Mouse (Mus musculus): ENCODE data around the gene Eif2b2.
A peak's percentile ranks its signal among the peaks of the same experiment; 100 is the strongest.

Eif2b2 gene

DNA sequence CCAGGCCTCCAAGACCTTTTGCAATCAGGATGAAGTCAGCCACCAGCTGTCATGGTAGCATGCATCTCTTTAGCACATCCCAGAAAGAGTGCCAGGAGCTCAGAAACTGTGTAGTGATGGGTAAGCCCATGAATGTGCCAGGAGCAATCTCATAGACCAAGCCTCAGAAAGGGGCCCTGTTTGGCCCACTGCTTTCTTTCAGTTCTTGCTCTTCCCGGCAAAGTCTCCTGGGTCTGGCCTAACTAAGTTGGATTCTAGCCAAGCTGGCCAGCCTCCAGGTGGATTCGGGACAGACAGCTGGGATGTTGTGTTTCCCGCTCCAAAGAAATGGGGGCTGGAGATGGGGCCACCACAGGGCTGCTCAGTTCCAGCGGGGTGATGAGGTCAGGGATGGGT lies 24.7 kb upstream of the Eif2b2 start:
- DNase-seq, result no peak

DNA sequence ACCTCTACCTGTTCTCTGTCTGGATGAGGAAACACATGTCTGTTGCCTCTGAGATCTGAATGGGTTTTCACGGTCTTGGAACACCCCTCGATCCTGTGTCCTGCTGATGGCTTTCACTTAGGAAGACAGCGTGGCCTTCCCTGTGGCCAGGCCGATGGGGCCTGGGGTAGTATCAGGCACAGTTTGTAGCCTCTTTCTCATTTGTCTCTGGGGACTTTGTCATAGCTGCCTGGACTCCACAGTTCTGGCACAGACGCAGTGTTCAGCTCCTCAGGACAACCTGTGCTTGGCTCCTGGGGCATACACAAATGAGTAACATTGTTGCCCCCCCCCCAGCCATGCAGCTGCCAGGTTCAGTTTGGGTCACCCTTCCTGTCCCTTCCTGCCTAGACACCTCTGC lies 24.2 kb upstream of the Eif2b2 start:
- DNase-seq, result no peak

DNA sequence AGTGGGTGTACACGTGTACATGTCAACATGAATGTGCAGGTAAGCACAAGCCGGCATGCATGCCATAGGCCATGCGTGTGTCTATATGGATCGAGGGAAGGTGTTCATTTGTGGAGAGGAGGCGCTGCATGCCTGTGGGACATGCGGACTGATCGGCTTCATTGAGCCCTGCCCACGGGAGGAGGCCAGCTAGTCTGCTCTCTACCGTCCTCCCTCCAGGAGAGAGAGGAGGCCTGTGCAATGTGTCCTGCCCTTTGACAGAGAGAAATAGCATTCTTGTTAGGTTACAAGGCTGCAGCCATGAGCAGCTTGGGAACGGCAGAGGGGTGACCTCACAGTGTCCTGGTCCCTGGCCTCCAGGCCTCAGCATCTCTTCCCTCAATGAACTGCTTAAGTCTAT lies 23.1 kb upstream of the Eif2b2 start:
- no peak for DNase-seq

DNA sequence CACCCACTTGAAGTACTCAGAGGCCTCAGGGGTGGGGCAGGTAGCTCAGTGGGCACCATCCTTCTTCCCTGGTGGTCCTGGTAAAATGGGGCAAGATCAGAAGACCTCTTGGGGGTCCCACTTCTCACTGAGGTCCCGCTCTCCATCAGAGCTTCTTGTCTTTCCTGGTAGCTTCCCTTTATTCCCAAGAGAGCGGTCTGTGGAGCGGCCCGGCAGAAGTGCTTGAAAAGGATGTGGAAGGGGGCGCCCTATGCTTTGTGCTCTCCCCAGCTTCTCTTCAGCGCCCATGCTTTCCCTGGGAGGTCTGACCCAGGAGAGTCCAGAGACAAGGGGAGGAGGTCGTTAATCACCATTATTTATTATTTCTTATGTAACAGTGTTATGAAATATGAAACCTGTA lies 21.9 kb upstream of the Eif2b2 start:
- no peak for DNase-seq

DNA sequence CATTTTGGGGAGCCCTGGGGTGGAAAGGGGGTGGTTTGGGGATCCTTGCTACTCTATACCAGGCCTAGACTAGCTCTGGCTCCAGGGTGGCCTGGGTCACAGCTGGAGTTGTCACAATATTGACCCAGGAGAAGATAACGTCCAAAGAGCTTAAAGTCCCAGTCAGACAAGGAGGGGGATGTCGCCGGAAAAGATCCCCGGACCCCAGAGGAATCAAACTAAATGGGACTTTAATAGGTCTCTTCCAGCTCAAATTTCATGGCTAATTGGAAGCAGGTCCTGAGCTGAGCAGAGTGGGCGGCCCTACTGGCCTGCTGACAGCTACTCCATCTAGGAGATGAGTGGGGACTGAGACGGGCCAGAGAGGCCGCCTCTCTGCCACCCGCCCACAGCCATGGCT lies 21.3 kb upstream of the Eif2b2 start:
- no peak for DNase-seq

DNA sequence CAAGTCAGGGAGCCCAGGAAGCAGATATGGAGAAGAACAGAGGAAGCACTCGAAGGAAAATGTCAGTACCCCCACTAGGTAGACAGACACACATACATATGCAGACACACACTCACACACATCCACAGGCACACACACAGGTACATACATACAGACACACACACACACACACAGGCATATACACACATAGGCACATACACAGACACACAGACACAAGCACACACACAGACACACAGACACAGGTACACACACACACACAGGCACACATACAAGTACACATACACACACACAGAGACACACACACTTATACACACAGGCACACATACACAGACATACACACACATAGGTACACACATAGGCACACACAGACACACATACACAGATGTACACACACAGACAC lies 19.3 kb upstream of the Eif2b2 start:
- DNase-seq, result no peak

DNA sequence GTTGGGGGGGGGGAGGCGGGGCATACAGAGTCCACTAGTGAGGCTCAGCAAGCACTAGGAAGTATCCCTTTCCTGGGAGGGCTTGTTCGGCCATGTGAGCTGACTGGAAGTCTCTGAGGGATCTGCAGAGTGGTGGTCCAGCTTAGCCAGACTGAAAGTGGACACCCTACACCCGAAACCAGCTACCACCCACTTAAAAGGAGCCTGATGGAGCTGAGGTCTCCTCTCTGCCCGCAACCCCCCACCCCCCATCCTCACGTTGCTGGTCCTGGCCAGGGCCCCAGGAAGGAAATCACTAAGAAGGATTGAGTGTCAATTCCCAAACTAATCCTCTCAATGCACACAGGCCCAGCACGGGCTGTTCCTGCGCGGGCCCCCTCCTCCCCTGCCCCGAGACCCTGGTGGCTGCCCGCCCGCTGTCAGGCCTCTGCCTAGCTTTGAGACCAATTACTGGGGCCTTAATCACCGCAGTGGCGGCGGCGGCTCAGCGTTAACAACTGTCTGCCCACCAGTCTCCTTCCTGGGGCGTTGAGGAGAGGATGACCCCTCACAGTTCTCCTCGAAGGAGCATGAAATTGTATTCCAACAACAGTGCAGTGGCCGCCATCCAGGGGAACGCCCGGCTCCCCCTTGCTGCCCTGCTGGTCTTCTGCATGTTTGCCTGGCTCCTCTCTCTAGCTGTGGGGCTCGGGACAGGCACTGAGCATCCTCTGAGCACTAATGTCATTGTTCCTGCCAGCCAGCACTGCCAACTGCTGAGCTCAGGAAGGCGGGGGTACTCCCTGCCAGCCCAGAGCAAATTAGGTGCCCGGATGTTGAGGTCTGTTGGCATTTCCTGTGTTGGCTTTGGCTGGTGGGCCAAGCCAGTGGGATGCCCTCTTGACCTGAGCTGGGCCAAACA lies 18.1 kb upstream of the Eif2b2 start:
- peak; percentile 34 for DNase-seq

DNA sequence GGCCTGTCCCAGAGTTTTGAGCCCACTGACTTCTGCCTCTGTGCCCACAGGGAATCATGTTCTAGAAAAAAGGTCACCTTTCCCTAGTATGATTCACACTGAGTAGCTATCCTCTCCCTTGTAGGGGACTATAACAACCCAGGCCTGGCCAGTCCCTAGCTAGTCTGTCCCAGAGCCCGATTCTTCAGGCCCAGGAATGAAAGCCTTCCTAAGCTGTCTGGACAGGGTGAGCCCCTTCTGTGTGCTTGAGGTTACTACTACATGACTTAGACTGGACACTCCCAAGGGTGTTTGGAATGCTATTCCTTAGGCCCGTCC lies 17.5 kb upstream of the Eif2b2 start:
- DNase-seq, result no peak

DNA sequence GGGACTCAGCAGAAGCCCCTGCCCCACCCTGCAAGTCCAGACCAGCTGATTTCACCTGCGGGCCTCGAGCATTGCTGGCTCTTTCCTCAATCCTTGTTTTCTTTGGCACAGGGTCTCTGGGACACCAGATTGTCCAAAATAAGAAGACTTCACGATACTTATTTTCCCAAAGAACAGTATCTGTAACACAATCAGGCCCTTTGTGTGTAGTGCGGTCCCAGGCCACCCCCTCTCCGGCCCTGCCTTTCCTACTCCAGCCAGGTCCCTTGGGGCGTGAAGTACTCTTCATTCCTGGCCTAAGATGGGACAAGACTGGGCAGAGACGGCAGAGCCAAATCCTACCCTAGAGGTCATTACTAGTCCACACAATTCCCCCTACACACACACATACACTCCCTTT lies 17.1 kb upstream of the Eif2b2 start:
- DNase-seq, result no peak

DNA sequence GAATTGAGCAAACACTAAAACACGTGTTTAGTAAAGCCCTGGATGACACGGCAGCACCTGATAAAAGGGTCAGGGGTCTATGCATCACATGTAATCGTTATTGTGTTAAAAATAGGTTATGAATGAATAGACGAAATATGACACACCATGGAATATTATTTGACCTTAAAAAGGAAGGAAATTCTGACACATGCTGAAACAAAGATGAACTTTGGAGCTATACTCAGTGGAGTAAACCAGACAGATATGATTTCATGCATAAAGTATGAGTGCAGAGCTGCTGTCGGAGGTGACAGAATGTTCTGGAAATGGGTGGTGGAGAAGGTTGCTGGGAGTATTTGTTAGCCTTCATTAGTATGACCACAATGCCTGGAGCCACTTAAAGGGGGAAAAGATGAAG lies 15.6 kb upstream of the Eif2b2 start:
- DNase-seq, result no peak

DNA sequence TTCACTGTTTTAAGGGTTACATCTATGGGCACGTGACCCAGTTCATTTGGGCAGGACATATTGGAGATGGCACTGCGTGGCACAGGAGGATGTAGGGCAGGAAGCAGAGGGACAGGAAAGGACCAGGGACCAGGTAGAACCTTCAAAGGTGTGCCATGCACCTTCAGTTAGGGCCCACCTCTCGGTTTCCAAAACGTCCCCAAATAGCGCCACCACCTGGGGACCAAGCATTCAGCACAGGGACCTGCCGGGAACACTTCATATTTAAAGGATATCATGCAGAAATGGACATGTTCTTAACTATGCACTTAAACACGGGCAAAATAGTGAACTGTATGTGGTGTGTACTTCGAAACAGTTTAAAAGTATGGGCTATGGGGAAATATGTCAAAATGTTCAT lies 15.2 kb upstream of the Eif2b2 start:
- DNase-seq, result no peak

DNA sequence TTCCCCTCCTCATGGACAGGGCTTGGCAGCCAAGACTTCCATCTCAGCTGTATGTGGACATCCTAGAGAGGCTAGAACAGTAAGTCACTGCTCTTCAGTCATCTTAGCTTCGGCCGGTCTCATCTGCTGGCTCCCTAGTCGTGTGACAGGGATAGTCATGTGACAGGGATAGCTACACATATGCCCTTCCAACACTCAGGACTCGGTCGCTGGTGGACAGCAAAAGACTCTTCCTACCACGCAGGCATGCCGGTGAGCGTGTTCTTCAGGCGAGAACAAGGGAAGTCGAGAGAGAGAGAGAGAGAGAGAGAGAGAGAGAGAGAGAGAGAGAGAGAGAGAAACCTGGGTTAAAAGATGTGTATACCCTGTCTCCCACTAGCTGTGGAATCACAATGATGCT lies 13.9 kb upstream of the Eif2b2 start:
- DNase-seq, result no peak

DNA sequence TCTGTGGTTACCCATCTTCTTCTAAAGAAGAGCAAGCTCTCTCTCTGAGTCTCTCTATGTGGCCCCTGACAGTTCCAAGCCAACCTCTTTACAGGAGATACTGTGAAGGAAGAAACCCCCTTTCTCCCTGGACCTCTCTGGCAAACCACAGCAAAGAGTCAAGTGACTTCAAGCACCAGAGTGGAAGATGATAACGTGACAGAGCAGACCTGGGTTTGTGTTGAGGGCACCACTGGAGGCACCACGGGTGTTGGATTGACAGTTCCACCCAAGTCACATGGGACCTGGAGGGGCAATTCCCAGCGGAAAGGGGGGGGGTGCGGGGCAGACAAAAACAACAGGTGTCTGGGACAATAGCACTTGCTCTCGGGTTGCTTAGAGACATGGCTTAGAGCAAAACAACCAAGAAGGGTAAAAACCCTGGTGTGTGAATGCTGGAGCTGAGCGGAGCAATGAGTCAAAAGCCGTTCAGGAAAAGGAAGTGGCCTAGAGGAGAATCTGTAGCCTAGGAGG lies 10.5 kb upstream of the Eif2b2 start:
- no peak for DNase-seq

DNA sequence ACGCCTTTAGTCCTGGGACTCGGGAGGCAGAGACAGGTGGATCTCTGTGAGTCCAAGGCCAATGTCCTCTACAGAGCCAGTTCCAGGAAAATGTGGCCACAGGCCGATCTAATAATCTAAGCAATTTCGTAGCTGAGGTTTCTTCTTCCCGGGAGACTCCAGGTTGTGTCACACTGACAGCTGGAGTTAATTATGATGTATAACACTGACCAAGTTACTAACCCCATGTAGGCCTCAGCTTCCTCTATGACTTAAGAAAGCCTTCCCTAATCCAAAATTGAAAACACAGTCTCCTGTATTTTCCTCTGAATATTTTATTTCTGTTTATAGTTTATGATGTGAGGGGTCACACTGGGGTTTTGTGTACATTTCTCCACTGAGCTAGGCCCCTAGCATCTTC lies 4.2 kb upstream of the Eif2b2 start:
- DNase-seq, result no peak

DNA sequence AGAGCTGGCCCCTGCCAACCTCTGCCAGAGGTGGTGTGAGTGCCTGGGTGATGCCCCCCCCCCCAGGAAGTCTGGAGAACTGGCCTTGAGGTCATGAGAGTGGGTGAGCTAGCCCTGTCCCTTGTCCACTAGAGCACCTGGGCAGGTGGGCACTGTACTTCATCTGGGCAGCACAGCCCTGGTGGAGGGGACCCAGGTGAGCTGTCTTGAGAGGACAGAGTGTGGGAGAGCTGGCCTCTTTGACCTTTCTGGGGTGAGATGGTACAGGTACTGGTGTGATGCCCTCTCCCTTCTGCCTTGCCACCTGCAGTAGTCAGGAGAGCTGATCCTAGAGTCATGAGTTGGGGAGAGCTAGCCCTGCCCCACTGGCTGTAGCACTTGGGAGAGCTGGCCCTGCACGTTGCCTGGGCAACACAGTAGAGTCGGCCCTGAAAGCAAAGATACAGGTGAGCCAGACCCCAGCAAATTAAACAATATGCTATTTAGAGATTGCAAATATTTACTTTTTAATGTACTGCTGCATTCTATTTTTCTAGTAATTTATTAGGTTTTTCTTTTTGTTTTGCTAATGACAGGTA lies 1.5 kb upstream of the Eif2b2 start:
- peak; percentile 16 for DNase-seq

DNA sequence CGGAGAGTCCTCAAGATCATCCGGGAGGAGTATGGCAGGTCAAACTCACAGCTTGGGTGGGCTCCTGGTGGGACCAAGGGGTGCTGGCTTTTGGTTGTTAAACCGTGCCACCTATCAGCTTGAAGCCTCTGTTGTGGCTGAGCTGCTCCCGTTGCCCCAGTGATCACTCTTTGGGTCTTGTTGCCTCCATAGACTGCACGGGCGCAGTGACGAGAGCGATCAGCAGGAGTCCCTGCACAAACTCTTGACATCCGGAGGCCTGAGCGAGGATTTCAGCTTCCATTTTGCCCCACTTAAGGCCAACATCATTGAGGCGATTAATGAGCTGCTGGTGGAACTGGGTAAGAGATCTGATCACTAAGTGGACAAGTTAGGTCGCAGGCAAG lies 617 bp downstream of the Eif2b2 start:
- peak; percentile 20 for DNase-seq

DNA sequence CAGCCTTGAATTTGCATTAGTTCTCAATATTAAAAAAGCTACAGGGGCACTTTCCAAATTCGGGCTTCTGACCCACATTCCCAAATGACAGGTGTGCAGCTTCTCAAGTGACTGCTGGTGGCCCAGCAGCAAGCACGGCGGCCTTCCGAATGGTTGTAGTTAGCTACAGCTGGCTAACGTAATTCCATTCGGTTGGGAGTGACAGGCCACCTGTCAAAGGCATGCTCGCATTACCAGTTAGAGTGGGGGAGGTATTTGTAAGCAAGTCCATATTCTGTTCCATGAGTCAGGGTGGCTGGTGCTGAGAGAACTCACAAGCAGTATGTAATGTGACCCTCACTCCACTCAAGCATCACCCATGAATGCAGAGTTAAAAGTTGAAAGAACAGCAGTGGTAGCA lies 7.9 kb downstream of the Eif2b2 start:
- no peak for DNase-seq

DNA sequence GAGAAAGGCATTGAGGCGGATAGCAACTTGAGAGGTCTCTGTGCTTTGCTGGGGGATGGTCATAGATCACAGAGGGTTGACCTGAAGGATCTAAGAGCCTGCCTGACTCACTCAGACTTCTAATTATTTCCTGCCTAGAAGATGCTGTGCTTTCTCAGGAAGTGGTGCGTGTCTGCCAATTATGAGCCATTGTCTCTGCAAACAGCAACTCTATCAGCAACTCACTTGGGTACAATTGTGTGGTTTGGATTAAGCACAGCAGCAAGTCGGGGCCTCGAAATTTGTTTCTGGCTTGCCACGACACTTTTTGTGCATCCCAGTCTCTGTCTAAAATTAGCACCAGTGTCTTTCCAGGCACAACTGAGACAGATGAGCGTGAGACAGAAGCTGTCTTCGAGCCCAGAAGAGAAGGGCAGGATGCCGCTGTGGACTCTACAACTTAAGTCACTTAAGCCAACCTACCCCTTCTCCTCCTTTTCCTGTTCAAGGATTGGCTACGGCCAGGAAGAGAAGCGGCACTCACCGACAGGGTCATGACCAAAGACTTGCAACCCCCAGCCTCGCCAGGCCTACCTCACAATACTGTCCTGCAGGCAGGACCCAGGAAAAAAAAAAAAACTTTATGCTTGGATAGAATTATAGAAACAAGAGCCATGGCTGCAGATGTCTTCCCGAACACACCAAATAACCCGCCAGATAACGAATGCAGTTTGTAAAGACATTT lies 8.8 kb downstream of the Eif2b2 start:
- DNase-seq, result no peak

DNA sequence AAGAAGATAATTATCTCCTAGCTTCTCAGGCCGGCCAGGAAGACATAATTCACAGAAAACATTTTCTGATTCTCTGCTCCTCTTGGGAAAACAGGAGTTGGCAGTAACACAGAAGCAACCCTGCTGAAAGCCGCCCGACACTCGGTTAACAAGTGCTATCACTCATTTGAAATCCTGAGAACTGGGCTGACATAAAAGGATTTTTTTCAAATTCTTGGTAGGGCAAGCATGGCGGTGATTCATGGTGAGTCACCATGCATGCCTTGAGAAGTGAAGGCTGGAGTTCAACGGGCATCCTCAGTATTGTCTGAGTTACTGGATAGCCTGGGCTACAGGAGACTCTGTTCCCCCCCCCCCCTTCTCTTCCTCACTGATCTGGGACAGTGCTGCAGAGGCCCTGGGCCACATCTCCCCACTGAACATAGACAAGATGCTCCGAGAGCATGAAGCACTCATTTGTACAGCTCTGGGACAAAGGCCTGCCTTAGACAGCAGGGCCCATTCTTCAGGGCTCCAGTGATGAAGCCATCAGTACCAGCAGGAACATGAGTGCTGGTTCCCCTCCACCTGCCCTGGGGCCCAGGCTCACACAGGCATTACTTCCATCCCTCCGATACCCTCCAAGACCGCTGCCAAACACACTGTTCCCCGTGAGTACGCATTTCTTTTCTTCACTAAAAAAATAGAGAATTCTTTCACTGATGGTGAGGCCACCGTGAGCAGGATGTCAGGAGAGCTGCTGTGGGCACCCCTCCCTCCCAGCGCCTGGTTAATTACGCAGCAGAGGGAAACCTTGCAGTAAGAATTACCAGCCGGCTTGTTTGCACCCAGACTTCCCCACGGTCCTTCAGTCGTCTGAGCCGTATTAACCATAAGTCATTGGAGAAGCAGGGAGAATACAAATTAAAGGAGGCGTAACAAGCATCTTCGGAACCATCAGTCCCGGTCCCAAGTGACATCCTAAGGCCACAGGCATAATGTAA lies 14.4 kb downstream of the Eif2b2 start:
- no peak for DNase-seq

DNA sequence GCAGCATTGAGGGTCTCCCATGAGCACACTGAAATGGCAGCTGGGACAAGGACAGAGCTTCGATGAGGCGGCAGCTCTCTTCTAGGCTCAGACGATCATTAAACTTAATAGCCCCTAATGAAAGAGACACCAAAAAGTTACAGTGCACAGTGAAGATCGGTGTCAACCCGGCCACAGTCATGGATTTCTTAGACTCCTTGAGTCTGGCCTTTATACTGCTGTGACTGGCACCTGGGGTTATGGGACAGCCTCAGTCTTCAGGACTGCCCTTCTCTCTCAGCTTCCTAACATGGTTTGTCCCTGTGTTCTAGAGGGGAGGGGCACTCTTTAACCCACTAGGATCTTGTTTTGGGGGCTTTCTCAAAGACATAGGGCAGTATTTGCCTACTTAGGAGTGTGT lies 18.3 kb downstream of the Eif2b2 start:
- no peak for DNase-seq

DNA sequence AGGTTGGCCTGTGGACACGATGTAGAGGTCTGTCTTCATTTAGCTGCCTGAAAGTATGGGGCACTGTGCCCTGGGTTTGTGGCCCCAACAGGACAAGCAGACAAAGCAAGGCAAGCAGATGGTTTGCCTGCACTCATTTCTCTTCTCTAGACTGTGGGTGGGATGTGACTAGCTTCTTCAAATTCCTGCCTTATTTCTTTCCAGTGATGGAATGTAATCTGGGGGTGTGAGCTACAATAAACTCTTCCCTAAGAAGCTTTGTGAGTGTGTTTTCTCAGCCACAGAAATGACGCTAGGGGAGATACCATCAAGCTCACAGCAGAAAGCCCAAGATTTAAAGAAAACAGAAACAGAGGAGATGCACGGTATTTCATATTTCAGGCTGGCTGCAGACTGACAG lies 32.8 kb downstream of the Eif2b2 start:
- DNase-seq, result no peak

DNA sequence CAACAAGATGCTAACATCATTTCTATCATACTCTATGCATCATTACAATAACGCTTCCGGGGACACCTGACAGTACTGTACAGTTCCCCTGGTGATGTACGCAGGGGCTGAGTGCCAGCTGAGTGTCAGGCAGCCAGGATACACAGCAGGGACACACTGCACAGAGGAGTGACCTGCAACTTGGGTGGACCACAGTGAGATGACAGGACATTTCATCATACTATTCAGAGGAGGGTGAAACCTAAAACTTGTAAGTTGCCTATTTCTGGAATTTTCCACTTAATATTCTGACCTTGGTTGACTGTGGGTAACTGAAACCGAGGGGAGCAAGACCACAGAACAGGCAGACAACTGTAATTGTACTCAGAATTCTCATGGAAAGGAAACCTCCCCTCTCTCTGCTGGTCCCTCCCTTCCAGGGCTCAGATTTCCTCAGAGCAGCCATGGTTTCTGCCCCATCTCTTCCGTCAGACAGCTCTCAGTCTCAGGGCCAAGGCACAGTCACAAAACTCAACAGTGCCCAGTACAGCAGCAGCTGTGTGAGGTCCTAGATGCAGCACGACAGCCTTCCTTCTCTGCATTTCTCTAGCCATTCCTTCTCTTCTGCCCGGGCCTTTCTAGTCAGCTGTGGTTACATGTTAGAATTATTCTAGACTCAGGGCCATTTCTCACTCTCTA lies 36.9 kb downstream of the Eif2b2 start:
- no peak for DNase-seq

All from cerebellum, adult 11-12 months (tissue).